Mouse (Mus musculus) lung, postnatal 0 days (tissue): ENCODE data around the gene Ccdc187. TPM values are rescaled to one million over a fixed set of nuclear protein-coding genes. Genes with fewer than 3 reads are reported as not detected.

Experiments used
- ATAC-seq: fragments of 200-750 bp; cut with Nextera tagmentation; 2 replicates; pipeline ENCODE4 v1.8.0; 2017; ENCODE audit warnings: moderate library complexity
- DNase-seq: peaks from one replicate; pipeline ENCODE4 v3.0.0-alpha.2; 2016; ENCODE audit warnings: low spot score
- H3K27ac ChIP-seq: fragments of 300-500 bp; sonication (generic); 2 replicates; pipeline ENCODE4 v1.5.1; 2014; ENCODE audit warnings: antibody characterized with exemption, mild to moderate bottlenecking, low read length, mixed read lengths
- H3K27me3 ChIP-seq: fragments of 300-500 bp; sonication (generic); replicated peaks from 2 replicates; pipeline ENCODE4 v1.6.1; 2014; ENCODE audit warnings: low read length, mixed read lengths; ENCODE audit not compliant: insufficient read depth
- H3K36me3 ChIP-seq: fragments of 300-500 bp; sonication (generic); 2 replicates; pipeline ENCODE4 v1.6.1; 2014; ENCODE audit warnings: low read length, mixed read lengths; ENCODE audit not compliant: insufficient read depth
- H3K4me1 ChIP-seq: fragments of 300-500 bp; sonication (generic); 2 replicates; pipeline ENCODE4 v1.6.1; 2014; ENCODE audit warnings: antibody characterized with exemption, low read depth, low read length, mixed read lengths; ENCODE audit not compliant: insufficient read depth
- H3K4me2 ChIP-seq: fragments of 300-500 bp; sonication (generic); replicated peaks from 2 replicates; pipeline ENCODE4 v1.6.1; 2014; ENCODE audit warnings: low read depth, mild to moderate bottlenecking, low read length, moderate library complexity, mixed read lengths
- H3K4me3 ChIP-seq: fragments of 300-500 bp; sonication (generic); 2 replicates; pipeline ENCODE4 v1.5.1; 2014; ENCODE audit warnings: low read depth, low read length
- H3K9ac ChIP-seq: fragments of 300-500 bp; sonication (generic); replicated peaks from 2 replicates; pipeline ENCODE4 v1.6.1; 2014; ENCODE audit warnings: low read depth, mild to moderate bottlenecking
- H3K9me3 ChIP-seq: fragments of 300-500 bp; sonication (generic); 2 replicates; pipeline ENCODE4 v1.6.1; 2016; ENCODE audit warnings: low read length, mixed read lengths
- CTCF ChIP-seq: IDR thresholded peaks from 2 replicates; pipeline ENCODE4 v1.5.1; 2016; ENCODE audit warnings: antibody characterized with exemption, mild to moderate bottlenecking
- EP300 ChIP-seq: IDR thresholded peaks from 2 replicates; pipeline ENCODE4 v1.6.1; 2016; ENCODE audit warnings: antibody characterized with exemption, mild to moderate bottlenecking, control low read depth
- WGBS: fragments of 180-500 bp; shearing (Covaris S2); extraction: QIAGEN DNeasy Blood & Tissue Kit; methylation state at CpG from one replicate; pipeline ENCODE4 v1.1.7; 2014; 5-methylcytosine and 5-hydroxymethylcytosine counted together
- polyA plus RNA-seq: library from polyadenylated mRNA; unstranded; fragments of >200 nt; fragmentation: Nextera tagmentation; extraction: Ambion mirVana; gene quantifications from 2 replicates; pipeline ENCODE4 v1.2.1, GENCODE M21; 2015

The Ccdc187 gene
- polyA plus RNA-seq, 1 experiment from 2014 or later, result 0.61 TPM

DNA sequence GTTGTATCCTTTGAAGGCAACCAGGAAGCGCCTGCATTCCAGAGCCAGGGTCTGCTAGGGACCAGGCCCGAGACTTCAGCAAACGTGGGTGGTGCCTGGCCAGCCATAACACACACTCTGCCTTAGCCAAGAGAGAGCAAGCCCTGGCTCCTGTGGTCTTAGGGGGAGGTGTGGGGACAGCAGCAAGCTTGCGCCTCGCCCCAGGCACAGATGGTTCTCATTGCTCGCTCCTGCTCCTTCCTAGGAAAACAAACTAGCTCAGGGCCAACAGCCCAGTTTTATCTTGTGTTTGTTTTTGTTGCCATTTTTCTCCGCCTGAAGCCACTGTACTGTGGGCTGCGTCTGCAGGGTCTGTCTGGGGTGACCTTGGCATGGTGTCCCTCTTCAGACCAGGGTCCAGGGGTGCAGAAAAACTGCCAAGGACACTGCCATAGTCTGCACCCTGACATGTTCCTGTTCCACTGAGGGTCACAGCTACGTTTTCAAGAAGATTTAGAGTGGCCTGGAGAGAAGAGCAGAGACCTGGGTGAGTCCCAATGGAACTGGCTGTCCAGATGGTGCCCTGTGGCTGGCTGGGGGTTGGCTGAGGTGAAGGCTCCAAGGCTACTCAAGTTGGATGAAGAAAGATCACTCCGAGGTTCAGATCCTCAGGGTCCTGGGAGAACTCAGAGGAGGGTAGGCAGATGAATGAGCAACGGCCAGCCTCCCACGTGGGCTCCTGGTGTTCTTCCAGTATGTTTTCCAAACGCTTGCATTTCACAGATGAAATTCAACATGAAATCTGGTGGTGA lies 20.1 kb upstream of the Ccdc187 start:
- 34% methylated on average over 13 of the region's 13 CpGs for WGBS
- peak; percentile 69 for ATAC-seq
- Histone ChIP-seq H3K4me3 (peak overlapping the region; percentile 78; the same call in 1 of the 2 replicates), H3K9me3 (no peaks in the 10 kb centered on the region), H3K4me2 (peak overlapping the region; percentile 81), H3K4me1 (peaks cover 21% of the 10 kb centered on the region), H3K9ac (no peak overlapping the region; the same call in 1 of the 2 replicates), H3K27me3 (no peaks in the 10 kb centered on the region), H3K36me3 (no peaks in the 10 kb centered on the region), H3K27ac (peak overlapping the region; percentile 92)
- DNase-seq, result peak; percentile 94
- TF ChIP-seq EP300 (peak; percentile 67), CTCF (no peak)

DNA sequence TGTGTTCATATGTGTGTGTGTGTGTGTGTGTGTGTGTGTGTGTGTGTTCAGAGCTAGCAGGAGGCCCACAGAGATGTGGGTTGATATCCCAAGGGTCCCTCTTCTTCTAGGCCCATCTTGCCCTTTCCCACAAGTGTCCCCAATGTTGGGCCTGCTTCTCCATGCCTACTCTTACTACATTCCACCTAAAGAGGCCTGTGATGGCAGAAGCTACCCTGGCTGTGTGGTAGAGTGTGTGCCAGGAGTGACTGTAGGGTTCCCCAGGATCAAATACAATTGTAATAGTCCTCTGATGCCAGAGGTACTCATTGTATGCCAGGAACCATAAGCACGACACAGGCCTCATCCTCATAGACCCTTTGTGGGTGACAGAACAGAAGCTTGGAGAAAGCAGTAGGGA lies 19.0 kb upstream of the Ccdc187 start:
- Histone ChIP-seq H3K4me3 (no peak overlapping the region), H3K27ac (peak overlapping the region; percentile 92), H3K27me3 (no peaks in the 10 kb centered on the region), H3K36me3 (no peaks in the 10 kb centered on the region), H3K4me1 (peaks cover 24% of the 10 kb centered on the region), H3K9ac (no peak overlapping the region), H3K4me2 (no peak overlapping the region), H3K9me3 (no peaks in the 10 kb centered on the region)
- no peak for DNase-seq
- 86% methylated on average over 1 of the region's 1 CpGs for WGBS
- TF ChIP-seq CTCF (no peak), EP300 (no peak)
- no peak for ATAC-seq

DNA sequence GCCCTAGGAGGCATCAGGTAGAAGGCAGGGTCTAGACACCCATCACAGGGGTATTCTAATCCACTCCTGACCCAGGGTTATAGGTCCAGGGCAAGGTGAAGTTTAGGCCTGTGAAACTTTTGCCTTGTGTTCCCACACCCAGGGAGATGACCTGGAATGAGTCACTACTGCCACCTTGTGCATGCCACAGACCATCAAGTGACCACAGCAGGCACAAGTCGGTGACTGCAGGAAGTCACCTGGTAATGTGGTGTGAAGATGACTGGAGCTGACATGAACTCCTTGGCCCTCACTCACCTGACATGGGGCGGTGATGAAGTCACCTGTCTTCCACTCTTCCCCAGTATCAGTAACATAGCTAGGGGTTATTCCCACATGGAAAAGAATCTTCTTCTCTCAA lies 18.5 kb upstream of the Ccdc187 start:
- DNase-seq, result peak; percentile 34
- Histone ChIP-seq H3K9me3 (no peaks in the 10 kb centered on the region), H3K4me3 (no peak overlapping the region), H3K4me2 (no peak overlapping the region), H3K36me3 (no peaks in the 10 kb centered on the region), H3K27ac (no peak overlapping the region), H3K9ac (no peak overlapping the region), H3K4me1 (peaks cover 24% of the 10 kb centered on the region), H3K27me3 (no peaks in the 10 kb centered on the region)
- WGBS, result 47% methylated on average over 2 of the region's 2 CpGs
- peak; percentile 66 for TF ChIP-seq CTCF
- no peak for TF ChIP-seq EP300
- no peak for ATAC-seq

DNA sequence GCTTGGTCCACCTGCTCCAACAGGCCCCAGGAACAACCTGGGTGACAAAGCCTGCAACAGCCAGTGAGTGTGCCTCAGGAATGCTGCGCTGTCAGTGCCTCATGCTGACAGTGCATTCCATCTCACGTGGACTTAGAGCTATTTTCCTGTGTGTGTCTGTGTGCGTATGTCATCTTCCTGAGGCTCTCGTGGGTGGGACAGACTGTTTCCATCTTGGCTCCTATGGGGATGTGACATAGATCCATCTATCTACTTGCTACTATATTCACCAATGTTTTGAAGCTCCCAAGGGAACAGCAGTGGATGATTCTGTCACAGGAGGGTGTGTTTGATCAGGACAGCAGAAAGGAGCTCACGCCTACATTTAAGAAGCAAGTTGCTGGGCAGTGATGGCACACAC lies 17.6 kb upstream of the Ccdc187 start:
- no peaks in the 10 kb centered on the region for H3K36me3 ChIP-seq
- no peaks in the 10 kb centered on the region for H3K27me3 ChIP-seq
- peaks cover 18% of the 10 kb centered on the region; the same call in 1 of the 2 replicates for H3K4me1 ChIP-seq
- ATAC-seq (no peak), DNase-seq (no peak)
- no peak overlapping the region for H3K27ac ChIP-seq
- no peaks in the 10 kb centered on the region for H3K9me3 ChIP-seq
- H3K9ac ChIP-seq, result no peak overlapping the region
- no peak overlapping the region for H3K4me3 ChIP-seq
- H3K4me2 ChIP-seq, result no peak overlapping the region
- TF ChIP-seq CTCF (no peak), EP300 (no peak)
- 55% methylated on average over 5 of the region's 5 CpGs for WGBS

DNA sequence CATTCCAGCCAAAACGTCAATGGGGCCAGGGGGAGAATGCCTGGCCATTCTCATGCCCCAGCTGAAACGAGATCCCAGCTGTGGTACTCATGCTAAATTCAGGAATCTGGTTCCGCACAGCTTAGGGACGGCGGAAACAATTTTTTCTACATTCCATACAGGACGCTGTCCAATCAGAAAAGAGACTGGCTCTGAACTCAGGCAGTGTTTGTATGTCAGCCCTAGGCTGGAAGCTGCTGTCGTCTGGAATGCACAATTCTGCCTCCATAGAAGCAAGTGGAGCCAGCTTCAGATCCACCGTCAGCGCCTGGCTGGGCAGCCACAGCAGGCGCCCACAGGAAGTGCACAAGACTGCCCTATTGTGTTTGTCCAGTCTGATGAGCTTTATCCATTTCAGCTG lies 15.4 kb upstream of the Ccdc187 start:
- no peak overlapping the region for H3K4me2 ChIP-seq
- H3K27me3 ChIP-seq, result no peaks in the 10 kb centered on the region
- no peak overlapping the region for H3K4me3 ChIP-seq
- H3K4me1 ChIP-seq, result peaks cover 8% of the 10 kb centered on the region; the same call in 1 of the 2 replicates
- TF ChIP-seq EP300 (peak; percentile 55), CTCF (no peak)
- DNase-seq (peak; percentile 93), ATAC-seq (peak; percentile 80)
- WGBS, result 15% methylated on average over 10 of the region's 10 CpGs
- H3K36me3 ChIP-seq, result no peaks in the 10 kb centered on the region
- H3K9ac ChIP-seq, result no peak overlapping the region
- no peaks in the 10 kb centered on the region for H3K9me3 ChIP-seq
- peak overlapping the region; percentile 78 for H3K27ac ChIP-seq

DNA sequence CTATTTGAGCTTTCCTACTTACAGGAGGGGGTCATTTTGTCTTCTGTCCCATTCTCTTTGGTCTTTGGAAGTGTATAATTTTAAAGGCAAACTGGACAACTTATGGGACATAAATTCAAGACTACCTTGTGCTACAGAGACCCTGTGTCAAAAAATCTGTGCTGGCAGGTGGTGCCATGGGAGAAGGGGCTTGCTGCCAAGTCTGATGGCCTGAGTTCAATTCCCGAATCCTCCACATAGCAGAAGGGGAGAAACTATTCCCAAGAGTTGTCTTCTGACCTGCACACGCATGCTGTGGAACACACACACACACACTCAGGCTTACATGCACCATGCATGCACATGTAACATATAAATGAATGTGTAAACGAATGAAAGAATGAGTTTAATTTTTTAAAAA lies 12.3 kb upstream of the Ccdc187 start:
- Histone ChIP-seq H3K36me3 (no peaks in the 10 kb centered on the region), H3K4me3 (no peak overlapping the region), H3K27me3 (no peaks in the 10 kb centered on the region), H3K9me3 (no peaks in the 10 kb centered on the region), H3K4me1 (peaks cover 3% of the 10 kb centered on the region; the same call in 1 of the 2 replicates), H3K27ac (no peak overlapping the region), H3K4me2 (no peak overlapping the region), H3K9ac (no peak overlapping the region)
- no peak for ATAC-seq
- no peak for DNase-seq
- TF ChIP-seq CTCF, result no peak
- no peak for TF ChIP-seq EP300
- 78% methylated on average over 3 of the region's 3 CpGs for WGBS
